Mouse (Mus musculus) heart, postnatal 0 days (tissue): Measurements from ENCODE around the gene Abcc3. TPM values are rescaled to one million over a fixed set of nuclear protein-coding genes. Genes with fewer than 3 reads are reported as not detected.
A peak's percentile ranks its signal among the peaks of the same experiment; 100 is the strongest.

Source experiments
- ATAC-seq: fragments of 200-750 bp; cut with Nextera tagmentation; 2 replicates; pipeline ENCODE4 v1.8.0; 2017; ENCODE audit warnings: low read depth, moderate number of reproducible peaks, moderate library complexity; ENCODE audit not compliant: insufficient read depth
- DNase-seq: peaks from one replicate; pipeline ENCODE4 v3.0.0-alpha.2; 2016; ENCODE audit warnings: low spot score
- H3K27ac ChIP-seq: fragments of 300-500 bp; sonication (generic); 2 replicates; pipeline ENCODE4 v1.5.1; 2014; ENCODE audit warnings: low read depth, mild to moderate bottlenecking
- H3K27me3 ChIP-seq: fragments of 300-500 bp; sonication (generic); 2 replicates; pipeline ENCODE4 v1.6.1; 2014; ENCODE audit warnings: low read length, mixed read lengths; ENCODE audit not compliant: control insufficient read depth, insufficient read depth
- H3K36me3 ChIP-seq: fragments of 300-500 bp; sonication (generic); replicated peaks from 2 replicates; pipeline ENCODE4 v1.6.1; 2014; ENCODE audit warnings: low read length, mixed read lengths; ENCODE audit not compliant: control insufficient read depth, insufficient read depth
- H3K4me1 ChIP-seq: fragments of 300-500 bp; sonication (generic); 2 replicates; pipeline ENCODE4 v1.6.1; 2014; ENCODE audit warnings: antibody characterized with exemption; ENCODE audit not compliant: control insufficient read depth, insufficient read depth
- H3K4me2 ChIP-seq: fragments of 300-500 bp; sonication (generic); 2 replicates; pipeline ENCODE4 v1.6.1; 2014; ENCODE audit warnings: low read depth, mild to moderate bottlenecking, low read length, moderate library complexity
- H3K4me3 ChIP-seq: fragments of 300-500 bp; sonication (generic); 2 replicates; pipeline ENCODE4 v1.5.1; 2014; ENCODE audit warnings: low read depth, low read length
- H3K9ac ChIP-seq: fragments of 300-500 bp; sonication (generic); replicated peaks from 2 replicates; pipeline ENCODE4 v1.6.1; 2014; ENCODE audit warnings: low read depth, low read length, mixed read lengths
- H3K9me3 ChIP-seq: fragments of 300-500 bp; sonication (generic); replicated peaks from 2 replicates; pipeline ENCODE4 v1.6.1; 2016; ENCODE audit warnings: low read length; ENCODE audit not compliant: control insufficient read depth
- CTCF ChIP-seq: IDR thresholded peaks from 2 replicates; pipeline ENCODE4 v1.5.1; 2016; ENCODE audit warnings: antibody characterized with exemption, control low read depth, low read depth
- EP300 ChIP-seq: IDR thresholded peaks from 2 replicates; pipeline ENCODE4 v1.6.1; 2016; ENCODE audit warnings: antibody characterized with exemption, low read depth
- WGBS: fragments of 180-500 bp; shearing (Covaris S2); extraction: QIAGEN DNeasy Blood & Tissue Kit; methylation state at CpG from one replicate; pipeline ENCODE4 v1.1.7; 2014; 5-methylcytosine and 5-hydroxymethylcytosine counted together
- polyA plus RNA-seq: library from polyadenylated mRNA; unstranded; fragments of >200 nt; fragmentation: Nextera tagmentation; extraction: Ambion mirVana; gene quantifications from 2 replicates; pipeline ENCODE4 v1.2.1, GENCODE M21; 2015
- total RNA-seq: library from RNA; depleted of rRNA; stranded (reverse); fragments of >200 nt; gene quantifications from 2 replicates; pipeline ENCODE4 v1.2.3, GENCODE M21; 2014; ENCODE audit warnings: low replicate concordance

Abcc3 gene
- total and polyA plus RNA-seq, 2 experiments from 2014 or later, result 0.72 to 14.5 TPM

DNA sequence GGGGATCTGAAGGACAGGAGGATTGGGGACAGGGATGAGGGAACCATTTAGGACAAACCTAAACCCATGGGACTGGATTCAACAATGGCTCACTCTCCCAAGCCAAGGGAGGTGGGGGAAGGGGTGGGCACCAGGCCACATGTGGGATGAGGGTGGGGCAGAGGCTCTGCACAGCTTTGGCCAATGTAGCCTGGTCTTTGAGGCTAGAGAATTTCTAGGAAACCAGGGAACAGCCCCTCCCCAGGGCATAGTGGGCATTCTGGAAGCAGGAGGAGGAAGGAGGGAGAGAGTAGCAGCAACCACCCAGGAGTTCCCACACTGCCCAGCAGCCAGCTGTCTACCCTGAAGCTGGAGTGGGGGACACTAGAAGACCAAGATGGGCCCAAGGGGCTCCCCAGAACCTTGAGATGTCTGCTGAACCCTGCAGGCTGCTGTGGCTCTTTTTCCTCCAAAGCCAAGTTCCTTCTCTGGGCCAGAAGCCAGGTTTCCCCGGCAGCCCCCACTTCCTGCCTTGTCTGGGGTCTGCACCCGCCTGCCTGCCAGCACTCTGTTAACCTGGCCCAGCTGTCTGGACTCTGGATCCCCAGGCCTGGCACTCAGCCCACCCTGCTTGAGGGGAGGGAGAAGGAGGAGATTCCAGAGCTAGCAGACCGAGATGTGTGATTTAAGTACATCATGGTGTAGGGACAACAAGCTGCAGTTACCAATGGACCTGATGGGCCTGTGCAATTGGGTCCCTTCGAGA, 35.5 kb upstream of the Abcc3 start:
- H3K4me3 ChIP-seq, result no peak overlapping the region
- peaks cover 23% of the 10 kb centered on the region for H3K4me1 ChIP-seq
- H3K27me3 ChIP-seq, result 0 out of 2 replicates have a peak, but pooled peaks cover 8% of the 10 kb centered on the region

DNA sequence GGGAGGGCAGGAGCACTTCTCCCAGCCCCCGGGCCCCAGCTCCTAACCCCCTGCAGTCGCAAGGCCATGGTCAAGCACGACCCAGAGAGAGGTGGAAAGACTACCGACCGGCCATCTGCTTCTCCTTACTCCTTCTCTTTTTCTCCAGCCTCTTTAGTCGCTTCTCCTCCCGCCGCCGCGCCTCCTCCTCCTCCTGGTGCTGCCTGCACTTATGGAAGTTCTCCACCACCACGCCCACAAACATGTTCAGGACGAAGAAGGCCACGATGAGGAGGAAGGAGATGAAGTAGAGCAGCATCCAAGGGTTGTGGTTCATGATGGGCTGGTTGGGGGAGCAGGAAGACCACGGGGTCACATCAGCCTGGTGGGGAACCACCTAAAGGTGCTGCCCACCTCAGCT, 32.9 kb upstream of the Abcc3 start:
- TF ChIP-seq EP300 (no peak), CTCF (no peak)
- Histone ChIP-seq H3K9ac (no peak overlapping the region), H3K4me3 (no peak overlapping the region), H3K36me3 (peaks cover 8% of the 10 kb centered on the region; the same call in 1 of the 2 replicates), H3K27me3 (no peaks in the 10 kb centered on the region), H3K9me3 (no peaks in the 10 kb centered on the region), H3K4me2 (no peak overlapping the region), H3K27ac (no peak overlapping the region), H3K4me1 (peaks cover 26% of the 10 kb centered on the region)
- WGBS, result 66% methylated on average over 14 of the region's 14 CpGs
- DNase-seq (no peak), ATAC-seq (no peak)

More for the DNA sequence above, 35.5 kb upstream of the Abcc3 start:
- TF ChIP-seq EP300 (no peak), CTCF (no peak)
- DNase-seq (peak; percentile 78), ATAC-seq (peak; percentile 87)
- no peak overlapping the region for H3K9ac ChIP-seq
- H3K27ac ChIP-seq, result peak overlapping the region; percentile 68
- WGBS, result 1% methylated on average over 4 of the region's 4 CpGs
- peaks cover 22% of the 10 kb centered on the region for H3K36me3 ChIP-seq
- H3K9me3 ChIP-seq, result no peaks in the 10 kb centered on the region
- no peak overlapping the region for H3K4me2 ChIP-seq

GRCm38 (mm10) chr11:94425215-94425614, 32.4 kb upstream of the Abcc3 start:
- DNase-seq (no peak), ATAC-seq (no peak)
- no peaks in the 10 kb centered on the region for H3K9me3 ChIP-seq
- no peak overlapping the region for H3K4me2 ChIP-seq
- 52% methylated on average over 5 of the region's 5 CpGs for WGBS
- H3K4me1 ChIP-seq, result peaks cover 28% of the 10 kb centered on the region
- H3K4me3 ChIP-seq, result no peak overlapping the region
- H3K27me3 ChIP-seq, result no peaks in the 10 kb centered on the region
- no peak overlapping the region for H3K27ac ChIP-seq
- H3K9ac ChIP-seq, result no peak overlapping the region
- no peak for TF ChIP-seq CTCF
- no peak for TF ChIP-seq EP300
- H3K36me3 ChIP-seq, result peaks cover 8% of the 10 kb centered on the region; the same call in 1 of the 2 replicates

- peaks cover 8% of the 10 kb centered on the region; the same call in 1 of the 2 replicates for H3K36me3 ChIP-seq
- H3K4me3 ChIP-seq, result no peak overlapping the region
- H3K4me1 ChIP-seq, result peaks cover 26% of the 10 kb centered on the region
- no peak overlapping the region for H3K4me2 ChIP-seq
- WGBS, result 67% methylated on average over 14 of the region's 15 CpGs
- H3K27ac ChIP-seq, result no peak overlapping the region
- H3K27me3 ChIP-seq, result no peaks in the 10 kb centered on the region
- TF ChIP-seq EP300 (no peak), CTCF (no peak)
- no peak for ATAC-seq
- no peak overlapping the region for H3K9ac ChIP-seq
- no peaks in the 10 kb centered on the region for H3K9me3 ChIP-seq
- DNase-seq, result no peak
Observed at GRCm38 (mm10) chr11:94424380-94424779, 31.6 kb upstream of the Abcc3 start.

DNA sequence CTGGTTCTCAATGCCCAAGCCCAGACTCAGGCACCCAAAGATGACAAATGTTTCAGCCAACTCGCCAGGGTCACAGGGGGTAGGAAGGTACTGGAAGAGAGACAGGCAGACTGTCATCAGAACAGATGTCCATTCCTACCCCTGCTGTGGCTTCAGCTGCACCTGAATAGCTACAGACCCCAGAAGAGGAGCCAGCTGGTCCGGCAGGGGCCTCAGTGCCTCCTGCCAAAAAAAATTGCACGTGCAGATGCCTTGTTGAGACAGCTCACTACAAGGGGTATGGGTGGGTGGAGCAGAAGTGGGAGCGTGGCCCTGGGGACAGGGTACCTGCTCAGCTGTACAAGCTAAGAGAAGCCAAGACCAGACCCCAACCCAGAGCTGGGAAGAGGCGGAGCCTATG, 31.1 kb upstream of the Abcc3 start:
- ATAC-seq (no peak), DNase-seq (no peak)
- Histone ChIP-seq H3K9ac (no peak overlapping the region), H3K36me3 (peaks cover 8% of the 10 kb centered on the region; the same call in 1 of the 2 replicates), H3K4me2 (no peak overlapping the region), H3K27ac (no peak overlapping the region), H3K9me3 (no peaks in the 10 kb centered on the region), H3K4me3 (no peak overlapping the region), H3K4me1 (peaks cover 21% of the 10 kb centered on the region), H3K27me3 (no peaks in the 10 kb centered on the region)
- WGBS, result 64% methylated on average over 5 of the region's 5 CpGs
- TF ChIP-seq EP300 (no peak), CTCF (no peak)
